Mouse (Mus musculus) neutrophil, adult 65 days (primary cell): Measurements from ENCODE around the gene Arl9. TPM values are rescaled to one million over a fixed set of nuclear protein-coding genes. Genes with fewer than 3 reads are reported as not detected.

Source experiments
- total RNA-seq: library from RNA; stranded (reverse); gene quantifications from 2 replicates; pipeline ENCODE4 v1.2.4, GENCODE M21; 2023

Arl9 gene
- 0.84 TPM in 1 of 2 replicates, not detected in the other for total RNA-seq

DNA sequence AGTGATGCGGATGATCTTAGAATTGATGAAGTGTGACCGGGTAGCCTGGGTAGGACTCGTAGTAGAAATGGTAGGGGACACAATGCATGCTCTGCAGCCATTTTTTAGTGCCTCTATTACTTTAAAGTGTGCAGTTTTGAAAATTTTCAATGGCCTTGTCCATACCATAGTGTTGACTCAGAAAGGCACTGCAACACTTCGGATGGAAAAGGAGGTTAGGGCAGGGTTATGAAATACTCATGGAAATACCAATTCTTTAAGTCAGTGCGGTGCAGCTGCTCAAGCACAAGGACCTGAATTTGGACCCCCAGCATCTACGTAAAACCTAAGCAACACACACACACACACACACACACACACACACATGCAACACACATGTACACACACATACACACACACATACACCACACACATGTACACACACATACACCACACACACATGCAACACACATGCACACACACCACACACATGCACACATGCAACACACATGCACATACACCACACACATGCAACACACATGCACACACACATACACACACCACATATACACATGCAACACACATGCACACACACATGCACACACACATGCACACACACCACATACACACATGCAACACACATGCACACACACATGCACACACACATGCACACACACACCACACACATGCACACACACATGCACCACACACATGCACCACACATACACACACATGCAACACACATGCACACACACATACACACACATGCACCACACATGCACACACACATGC, at the start of gene Arl9:
TSS of gene Arl9 (plus strand) at position 5 of the 771 bp plus-strand sequence.

DNA sequence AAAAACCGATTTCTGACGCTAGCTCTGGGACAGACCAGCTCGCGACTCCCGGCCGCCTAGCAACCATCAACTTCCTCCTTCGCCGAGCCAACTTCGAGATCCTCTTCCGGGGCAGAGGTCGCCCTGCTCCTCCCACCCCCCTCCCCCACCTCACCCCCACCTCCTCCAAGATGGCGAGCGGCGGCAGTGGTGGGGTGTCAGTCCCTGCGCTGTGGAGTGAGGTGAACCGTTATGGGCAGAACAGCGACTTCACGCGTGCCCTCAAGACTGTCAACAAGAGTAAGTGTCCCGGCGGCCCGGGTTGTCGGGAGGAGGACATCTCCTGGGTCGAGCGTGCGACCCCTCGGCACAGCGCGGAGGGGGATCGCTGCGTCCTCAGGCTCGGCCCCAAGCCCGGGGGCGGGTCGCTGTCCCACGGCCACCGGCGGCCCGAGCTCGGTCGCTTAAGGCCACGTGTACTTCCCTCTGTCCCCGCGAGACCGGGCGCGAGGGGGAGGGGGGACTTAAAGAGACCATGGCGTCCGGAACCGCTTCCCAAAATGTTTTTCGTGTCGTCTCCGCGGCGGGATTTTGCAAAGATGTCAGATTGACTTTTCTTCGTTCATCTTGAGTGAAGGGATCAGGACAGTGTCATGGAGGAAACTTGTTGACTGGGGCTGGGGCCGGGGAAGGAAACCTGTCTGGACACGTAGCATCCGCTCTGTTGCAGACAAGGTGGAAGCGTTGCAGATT, 29.1 kb upstream of the Arl9 start, which contains the start of gene Srp72:
TSS of gene Srp72 (plus strand) at position 130 of the 732 bp plus-strand sequence.

DNA sequence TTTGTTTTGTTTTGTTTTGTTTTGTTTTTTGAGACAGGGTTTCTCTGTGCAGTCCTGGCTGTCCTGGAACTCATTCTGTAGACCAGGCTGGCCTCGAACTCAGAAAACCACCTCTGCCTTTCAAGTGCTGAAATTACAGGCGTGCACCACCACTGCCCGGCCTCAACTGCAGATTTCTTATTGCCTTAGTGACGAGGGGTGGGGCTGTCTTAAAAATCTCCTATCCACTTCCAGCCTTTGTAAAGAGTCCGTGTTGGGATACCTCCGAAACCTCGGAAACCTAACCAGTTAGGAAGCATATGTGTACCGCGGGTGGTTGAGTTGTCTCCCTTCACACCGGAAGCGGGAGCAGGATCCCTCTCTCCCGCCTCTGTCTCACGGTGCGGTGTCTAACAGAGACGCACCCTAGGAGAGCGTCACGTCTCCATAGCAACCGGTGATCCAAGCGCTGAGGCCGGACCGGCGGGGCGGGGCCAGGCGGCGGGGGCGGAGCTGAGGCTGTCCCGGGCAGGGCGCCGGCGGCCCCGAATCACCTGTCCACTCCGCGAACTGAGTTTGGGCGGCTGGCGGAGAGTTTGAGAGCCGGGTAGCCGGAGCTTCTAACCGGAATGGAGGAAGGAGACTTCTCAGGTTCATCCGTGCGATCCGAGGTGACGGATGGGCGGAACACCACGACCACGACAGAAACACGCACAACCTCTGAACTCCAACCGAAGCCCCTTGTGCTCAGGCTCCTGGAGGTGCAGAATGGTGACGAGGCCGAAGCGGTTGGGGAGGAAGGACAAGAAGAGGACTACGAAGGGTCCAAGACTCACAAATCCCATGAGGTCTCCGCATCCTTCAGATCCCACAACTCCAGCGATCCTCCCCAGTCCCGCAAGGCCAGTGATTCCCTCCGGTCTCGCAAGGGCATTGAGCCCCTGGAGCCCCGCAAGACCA, 12.0 kb downstream of the Arl9 start, which contains the start of gene Thegl:
TSS of gene Thegl (plus strand) at position 480 of the 939 bp plus-strand sequence.

Other genes starting within 250 kb of the Arl9 start
- 3.8 and 5.7 TPM in 2 replicates for gene Aasdh, start 98.5 kb upstream of the Arl9 start, total RNA-seq
- gene Paics, start 52.7 kb upstream of the Arl9 start, total RNA-seq: 53.6 and 62.7 TPM in 2 replicates
- 4.7 and 5.7 TPM in 2 replicates for gene Ppat, start 52.5 kb upstream of the Arl9 start, total RNA-seq
- gene Srp72, start 29.4 kb upstream of the Arl9 start, total RNA-seq: 101 and 114 TPM in 2 replicates
- not detected in 2 replicates for gene Thegl, start 12.0 kb downstream of the Arl9 start, total RNA-seq
- 22.8 and 33.8 TPM in 2 replicates for gene Hopx, start 111.1 kb downstream of the Arl9 start, total RNA-seq
- 2.8 and 3.8 TPM in 2 replicates for gene Spink2, start 207.4 kb downstream of the Arl9 start, total RNA-seq